Mouse (Mus musculus) olfactory bulb, adult 2 months (tissue): ENCODE measurements at regions not wholly inside any gene's neighbourhood (a gene's known extent, or its start where the extent isn't known, plus 50 kb on each side); places are given as distances from the start of the nearest gene placed in this dataset.

Experiments
- CTCF ChIP-seq: fragments of 200-500 bp; IDR thresholded peaks from 2 replicates; pipeline ENCODE4 v1.5.1; 2012; ENCODE audit warnings: low read depth, mild to moderate bottlenecking, low read length, moderate library complexity; ENCODE audit not compliant: insufficient read depth
- POLR2A ChIP-seq: fragments of 200-500 bp; IDR thresholded peaks from 2 replicates; pipeline ENCODE4 v1.6.1; 2012; ENCODE audit warnings: mild to moderate bottlenecking, low read depth, low read length, moderate library complexity; ENCODE audit not compliant: insufficient read depth

GRCm38 (mm10) chr1:13927964-13928363 lies 2165.2 kb downstream of the 4930444P10Rik start:
- TF ChIP-seq CTCF = no peak
- TF ChIP-seq POLR2A = no peak
